Mouse (Mus musculus) gastrocnemius, postnatal 4 days (tissue): ENCODE measurements around the gene Mdh1. TPM values are rescaled to one million over a fixed set of nuclear protein-coding genes. Genes with fewer than 3 reads are reported as not detected.

Source experiments
- DNase-seq, 2 experiments: peaks; one replicate each; pipeline ENCODE4 v3.0.0; 2021 to 2022; ENCODE audit warnings: low spot score in 2 of 2, mixed read lengths in 2 of 2
- long read RNA-seq, 2 experiments: library from polyadenylated mRNA; stranded (forward); transcript quantifications; one replicate each; pipeline ENCODE4 v2.0.0; 2021
- total RNA-seq, 2 experiments: library from RNA; stranded (reverse); gene quantifications; 2 replicates each; pipeline ENCODE4 v1.2.3; 2021

Mdh1 gene
- 100 to 1,000 TPM; 397 to 426 TPM for total RNA-seq
- long read RNA-seq, experiment 1, transcript Mdh1-201 (9 exons, 2,122 nt): major isoform, 425 of 439 reads
- long read RNA-seq, experiment 1, partial matches to known transcripts: 5 of 439 reads
- long read RNA-seq, experiment 1, other reads (novel, unspliced or antisense): 9 of 439 reads
- long read RNA-seq, experiment 2, transcript Mdh1-201 (9 exons, 2,122 nt): major isoform, 375 of 391 reads
- long read RNA-seq, experiment 2, partial matches to known transcripts: 11 of 391 reads
- long read RNA-seq, experiment 2, other reads (novel, unspliced or antisense): 5 of 391 reads

GRCm38 (mm10) chr11:21571700-21572381 is at the start of gene Mdh1, which contains the start of gene Wdpcp:
Mdh1 (minus strand) TSS chr11:21572367.
Wdpcp (plus strand) TSS chr11:21572235.
- DNase-seq: peak; percentile 75 to 90

GRCm38 (mm10) chr11:21615915-21616314 is 43.7 kb upstream of the Mdh1 start:
- no peak for DNase-seq

GRCm38 (mm10) chr11:21602497-21602896 is 30.3 kb upstream of the Mdh1 start:
- DNase-seq: no peak

DNA sequence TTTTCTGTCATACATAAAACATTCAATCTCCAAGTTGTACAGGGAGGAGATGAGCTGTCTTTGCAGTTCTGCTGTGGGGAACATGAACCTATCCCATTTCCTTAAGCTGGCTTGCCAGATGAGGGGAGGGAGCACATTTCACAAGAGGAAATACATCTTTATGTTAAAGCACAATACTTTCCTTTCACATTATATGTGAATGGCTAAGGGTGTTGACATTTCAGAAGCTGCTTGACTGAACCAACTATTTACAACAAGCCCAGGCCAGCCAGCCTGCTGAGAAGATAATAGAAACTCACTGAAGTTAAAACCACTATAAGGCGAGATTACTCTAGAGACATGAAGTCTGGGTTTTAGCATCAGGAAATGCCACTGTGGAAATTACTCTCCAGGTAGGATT is 11.1 kb upstream of the Mdh1 start:
- DNase-seq: no peak

DNA sequence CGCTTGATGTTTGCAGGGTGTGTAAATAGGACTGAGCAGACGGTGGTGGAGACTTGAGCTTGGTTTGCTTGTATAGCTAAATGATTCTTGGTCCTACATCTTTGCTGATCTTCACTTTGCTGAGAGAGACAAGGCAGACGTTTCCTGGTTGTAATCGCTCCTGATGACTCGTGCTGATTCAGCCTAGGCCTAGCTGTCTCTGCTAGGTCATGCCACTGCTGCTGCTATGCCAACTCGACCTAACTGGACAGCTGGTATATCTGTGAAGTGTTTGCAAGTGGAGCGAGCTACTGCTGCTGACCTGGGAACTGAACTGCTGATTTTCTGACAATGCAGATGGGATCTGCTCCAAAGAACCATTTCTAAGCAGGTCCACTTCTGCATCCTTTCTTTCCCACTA is 9.3 kb upstream of the Mdh1 start:
- no peak for DNase-seq

DNA sequence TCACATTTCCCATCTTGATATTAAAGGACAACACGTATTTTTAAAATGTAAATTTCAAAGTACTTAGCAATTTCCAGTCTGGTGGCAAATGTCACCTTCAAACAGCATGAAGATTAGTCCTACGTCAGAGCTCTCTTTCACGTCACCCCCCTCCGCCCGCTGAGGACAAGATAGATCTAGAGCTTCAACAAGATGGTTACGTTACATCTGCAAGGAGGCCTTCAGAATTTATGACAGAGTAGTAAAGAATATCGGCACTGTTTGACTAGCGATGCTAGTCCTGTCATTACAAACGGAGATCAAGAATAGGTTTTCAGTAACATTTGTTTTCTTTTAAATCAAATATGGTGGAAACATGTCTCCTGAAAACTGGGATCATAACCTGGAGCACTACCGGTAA is 1.2 kb downstream of the Mdh1 start:
- DNase-seq: no peak

- no peak for DNase-seq
These were observed 2.1 kb downstream of the Mdh1 start for GRCm38 (mm10) chr11:21570109-21570474.

GRCm38 (mm10) chr11:21569456-21570108 is 2.6 kb downstream of the Mdh1 start:
- peak in 1 of 2 experiments; percentile 11 for DNase-seq

DNA sequence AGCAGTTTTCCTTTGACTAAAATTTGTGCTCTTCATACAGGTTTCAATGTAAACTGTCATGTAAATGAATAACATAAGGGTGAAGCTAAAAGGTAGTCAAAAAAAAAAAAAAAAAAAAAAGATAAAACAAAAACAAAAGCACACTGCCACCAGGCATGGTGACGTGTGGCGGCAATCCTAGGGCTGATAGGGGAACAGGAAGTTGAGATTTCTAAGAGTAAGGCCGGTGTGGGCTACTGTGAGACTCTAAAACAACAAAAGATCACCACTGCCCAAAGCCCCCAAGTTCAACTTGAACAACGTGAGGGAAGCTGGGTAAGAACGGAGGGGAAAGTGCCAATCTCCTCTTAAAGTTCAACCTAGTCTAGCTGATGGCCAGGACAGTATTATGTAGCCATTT is 3.2 kb downstream of the Mdh1 start:
- no peak for DNase-seq

GRCm38 (mm10) chr11:21567733-21568132 is 4.4 kb downstream of the Mdh1 start:
- DNase-seq: no peak

GRCm38 (mm10) chr11:21566934-21567333 is 5.2 kb downstream of the Mdh1 start:
- DNase-seq: no peak

- DNase-seq: no peak
These were observed 7.3 kb downstream of the Mdh1 start for GRCm38 (mm10) chr11:21564681-21565405.

DNA sequence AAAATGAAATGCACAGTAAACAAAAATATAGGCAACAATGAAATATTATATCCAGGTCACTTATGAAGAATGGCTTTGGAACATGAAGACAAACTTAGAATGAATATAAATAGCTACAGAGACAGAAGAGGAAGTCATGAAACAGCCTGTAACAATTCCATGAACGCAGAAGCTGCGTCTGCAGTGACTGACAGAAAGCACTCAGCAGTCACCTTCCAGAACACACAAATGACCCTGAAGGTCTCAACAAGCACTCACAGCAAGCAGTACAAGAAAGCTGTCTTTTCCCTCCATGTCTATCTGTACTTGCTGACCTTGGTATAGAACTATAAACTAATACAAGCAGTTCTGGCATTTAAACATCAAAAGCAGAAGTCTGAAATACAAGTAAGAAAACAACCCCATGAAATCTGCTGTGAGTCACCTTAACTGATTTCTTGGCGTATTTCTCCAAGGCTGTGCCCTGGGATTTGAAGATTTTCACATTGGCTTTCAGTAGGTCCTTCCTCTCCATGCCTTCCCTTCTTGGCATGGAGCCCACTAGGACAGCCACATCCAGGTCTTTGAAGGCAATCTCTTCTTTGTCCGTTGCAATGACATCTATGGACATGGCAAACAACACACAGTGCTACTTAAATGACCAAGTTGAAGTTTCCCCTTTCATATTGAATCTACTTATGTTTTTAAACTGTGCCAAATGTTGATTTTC is 8.4 kb downstream of the Mdh1 start:
- no peak for DNase-seq

GRCm38 (mm10) chr11:21561347-21561746 is 10.8 kb downstream of the Mdh1 start:
- no peak for DNase-seq

- no peak for DNase-seq
These were observed 12.4 kb downstream of the Mdh1 start for GRCm38 (mm10) chr11:21559727-21560126.

DNA sequence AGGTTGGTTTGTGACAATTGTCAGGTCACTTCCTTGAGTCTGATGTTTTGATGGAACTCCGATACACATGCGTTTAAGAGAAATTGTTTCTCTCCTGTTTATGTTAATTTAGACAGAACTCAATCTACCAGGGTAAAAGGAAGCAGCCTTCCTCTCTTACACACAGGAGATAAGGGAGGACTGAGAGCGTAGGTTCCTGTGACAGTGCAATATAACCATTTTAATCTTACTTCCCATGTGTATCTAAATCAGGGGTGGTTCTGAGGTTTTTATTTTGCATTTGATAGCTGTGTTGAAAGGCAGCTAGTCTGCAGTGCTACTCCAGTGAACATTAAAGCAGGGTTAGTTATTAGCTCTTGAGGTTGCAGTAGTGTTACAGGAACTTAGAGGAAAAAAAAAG is 20.1 kb downstream of the Mdh1 start:
- no peak for DNase-seq

DNA sequence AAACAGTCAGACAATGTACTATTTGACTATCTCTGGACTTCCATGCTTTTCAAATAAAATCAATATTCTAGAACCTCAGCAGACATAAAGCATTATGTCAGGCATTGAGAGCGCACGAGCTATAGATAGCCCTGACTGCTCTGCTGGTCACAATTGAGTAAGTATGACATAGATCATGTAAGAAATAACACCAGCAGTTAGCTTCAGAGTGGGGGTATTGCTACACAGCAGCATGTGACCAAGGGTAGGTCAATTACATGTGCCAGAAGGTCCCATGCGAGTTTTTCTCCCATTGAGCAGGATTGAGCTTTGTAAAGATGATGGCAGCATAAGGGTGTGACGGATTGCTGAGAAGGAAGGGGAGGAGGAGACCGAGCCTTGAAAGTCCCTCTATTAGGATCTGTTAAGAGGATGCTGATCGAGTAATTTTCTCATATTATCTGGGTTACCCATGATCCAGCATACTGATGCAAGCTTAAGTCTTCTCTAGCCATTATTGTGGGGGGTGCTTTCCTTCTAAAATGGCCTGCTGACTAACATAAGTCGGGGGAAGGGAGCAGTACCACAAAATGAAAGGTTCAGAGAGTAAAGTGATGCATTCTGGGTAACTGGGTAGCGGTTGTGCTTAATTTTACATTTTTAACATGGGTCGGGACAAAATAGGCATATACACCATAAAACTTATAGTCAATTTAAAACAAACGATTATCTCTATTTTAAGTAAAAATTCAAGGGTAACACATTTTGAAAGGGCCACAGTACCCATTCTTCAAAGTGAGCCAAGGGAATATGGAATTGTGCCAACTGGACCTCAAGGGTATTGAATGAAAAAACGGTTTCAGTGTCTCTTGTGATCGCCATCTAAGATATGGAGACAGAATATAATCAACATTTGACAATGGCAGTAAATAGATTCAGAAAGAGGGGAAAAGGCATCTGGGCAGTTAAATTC is 21.7 kb downstream of the Mdh1 start:
- no peak for DNase-seq

DNA sequence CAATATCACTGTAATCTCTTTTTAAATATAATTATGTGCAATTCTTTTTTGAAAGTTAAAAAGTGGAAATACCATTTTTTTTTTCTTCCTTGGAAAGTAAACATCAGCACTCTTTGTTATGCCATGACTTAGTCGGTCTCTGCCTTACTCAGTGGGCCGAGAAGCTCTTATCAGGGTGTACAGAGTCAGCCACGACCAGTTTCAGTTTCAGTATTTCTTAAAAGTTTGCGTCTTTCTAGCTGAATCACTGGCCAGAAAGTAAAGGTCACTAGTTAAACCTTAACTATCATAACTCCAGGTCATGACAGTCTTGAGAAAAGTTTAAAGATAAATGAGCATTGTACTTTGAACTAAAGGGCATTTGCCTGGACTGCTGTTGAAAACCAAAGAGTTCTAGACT is 22.4 kb downstream of the Mdh1 start:
- no peak for DNase-seq

DNA sequence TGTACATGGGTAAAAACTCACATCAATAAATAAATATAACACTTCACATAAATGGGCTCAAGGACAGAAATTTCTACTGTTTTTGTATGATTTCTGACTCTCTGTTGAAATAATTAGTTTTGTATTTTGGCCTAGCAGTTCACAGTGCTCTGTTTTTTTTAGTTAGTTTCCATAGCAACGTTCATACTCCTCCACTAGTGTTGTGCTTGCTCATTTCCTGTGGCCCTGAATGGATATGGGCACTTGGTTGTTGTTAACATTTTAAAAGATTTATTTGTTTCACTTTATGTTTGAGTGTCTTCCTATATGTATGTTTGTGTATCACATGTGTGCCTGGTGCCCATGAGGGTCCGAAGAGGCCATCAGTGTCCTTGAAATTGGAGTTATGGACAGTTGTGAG is 23.1 kb downstream of the Mdh1 start:
- DNase-seq: no peak

DNA sequence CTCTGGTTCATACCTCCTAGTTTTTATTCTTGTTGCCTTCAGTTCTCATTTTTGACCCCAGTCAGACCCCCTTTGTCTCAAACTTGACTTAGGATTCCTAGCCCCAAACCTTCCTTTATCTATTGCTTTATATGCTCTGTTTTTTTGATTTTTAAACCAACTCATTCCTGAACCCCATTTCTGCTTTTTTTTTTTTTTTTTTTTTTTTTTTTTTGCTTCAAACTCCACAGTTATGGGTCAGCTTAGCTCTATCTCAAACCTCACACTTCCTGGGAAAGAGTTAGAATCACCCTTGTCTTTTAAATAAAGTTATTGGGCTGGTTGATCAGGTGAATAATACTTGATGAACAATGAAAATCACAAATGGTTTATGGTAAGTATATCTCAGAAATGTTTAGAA is 24.6 kb downstream of the Mdh1 start:
- DNase-seq: no peak
